In genomic region chr1:164098372-164098771, GRCm38 (mm10) we compare ENCODE assay signal across 21 mouse cellular contexts. TPM values are rescaled to one million over a fixed set of nuclear protein-coding genes. Genes with fewer than 3 reads are reported as not detected.
DNase-seq lines count a peak whose midpoint lies in the region; ATAC-seq and TF ChIP-seq lines count a peak whose summit lies in the region.
"Had no signal": no experiment of that assay in that cellular context is flagged by ENCODE, and none has a peak within 500 bp of the region (broad histone marks: within the 10 kb centered on the region; RNA-seq: fewer than 3 reads in every experiment).

No protein-coding gene starts in this region.

- no peak overlapping the region for H3K4me2 ChIP-seq in heart, embryonic 12.5 days
- H3K4me2 ChIP-seq: forebrain, embryonic 12.5 days; heart, embryonic 15.5 days; kidney, embryonic 15.5 days; liver, embryonic 12.5 days had no signal

- ATAC-seq in heart, embryonic 12.5 days (ENCODE audit: insufficient number of reproducible peaks, low FRiP score) = no peak
- ATAC-seq in neutrophil, adult 5-6 weeks (ENCODE audit: extremely low read depth, insufficient number of reproducible peaks, low FRiP score, poor library complexity, severe bottlenecking) = 0 out of 2 replicates have a peak, but pooled peaks have one; percentile 30
- ATAC-seq: intestine, embryonic 16.5 days; liver, embryonic 12.5 days had no signal

- no peak overlapping the region for H3K4me3 ChIP-seq in heart, embryonic 12.5 days
- no peak overlapping the region for H3K4me3 ChIP-seq in gastrocnemius, adult 2 months
- H3K4me3 ChIP-seq: forebrain, embryonic 12.5 days; heart, embryonic 15.5 days; kidney, embryonic 15.5 days; liver, embryonic 12.5 days; megakaryocyte, embryonic 14.5 days had no signal

- H3K36me3 ChIP-seq in heart, embryonic 12.5 days = no peaks in the 10 kb centered on the region
- H3K36me3 ChIP-seq: forebrain, embryonic 12.5 days; heart, embryonic 15.5 days; kidney, embryonic 15.5 days; liver, embryonic 12.5 days had no signal

- no peaks in the 10 kb centered on the region for H3K4me1 ChIP-seq in heart, embryonic 12.5 days (replicated peaks)
- H3K4me1 ChIP-seq: forebrain, embryonic 12.5 days; heart, embryonic 15.5 days; kidney, embryonic 15.5 days; liver, embryonic 12.5 days had no signal

- H3K27me3 ChIP-seq in heart, embryonic 12.5 days (replicated peaks) = no peaks in the 10 kb centered on the region
- H3K27me3 ChIP-seq: forebrain, embryonic 12.5 days; heart, embryonic 15.5 days; kidney, embryonic 15.5 days; liver, embryonic 12.5 days; megakaryocyte, embryonic 14.5 days had no signal

- intact Hi-C loops in heart, postnatal 14 days (cut with DNase I) = no loop called here
- intact Hi-C loops in gastrocnemius, adult 2 months (cut with DNase I) = no loop called here

- WGBS in heart, embryonic 12.5 days = 60% methylated on average over 2 of the region's 2 CpGs

- TF ChIP-seq CTCF in gastrocnemius, adult 2 months (IDR thresholded peaks at IDR 0.05) = no peak

- H3K27ac ChIP-seq in heart, embryonic 12.5 days (ENCODE audit: poor library complexity, severe bottlenecking) = no peak overlapping the region
- no peak overlapping the region for H3K27ac ChIP-seq in gastrocnemius, adult 2 months
- H3K27ac ChIP-seq: forebrain, embryonic 12.5 days; heart, embryonic 15.5 days; kidney, embryonic 15.5 days; liver, embryonic 12.5 days had no signal

- DNase-seq in heart, postnatal 14 days = peak; percentile 9 to 11
- peak; percentile 33 for DNase-seq in retina, postnatal 1 day
- DNase-seq in retina, embryonic 14.5 days (ENCODE audit: low spot score) = no peak
- DNase-seq in layer of hippocampus, adult 8-10 months (ENCODE audit: low spot score in 2 of 2) = peak; percentile 2 to 9
- DNase-seq in gastrocnemius, postnatal 4 days (ENCODE audit: low spot score in 2 of 2) = no peak
- no peak for DNase-seq in gastrocnemius, adult 2 months
- DNase-seq: heart, adult 11 months; thymus, adult 18-20 months had no signal

- no peaks in the 10 kb centered on the region for H3K9me3 ChIP-seq in heart, embryonic 12.5 days (replicated peaks)
- H3K9me3 ChIP-seq: forebrain, embryonic 12.5 days; heart, embryonic 15.5 days; kidney, embryonic 15.5 days; liver, embryonic 12.5 days; megakaryocyte, embryonic 14.5 days had no signal

- H3K9ac ChIP-seq in heart, embryonic 12.5 days = no peak overlapping the region
- H3K9ac ChIP-seq: forebrain, embryonic 12.5 days; heart, embryonic 15.5 days; kidney, embryonic 15.5 days; liver, embryonic 12.5 days had no signal

RNA-seq across cellular contexts. Expression of gene Selp, which starts 16.7 kb away (rescaled TPM):
- total RNA-seq in heart, postnatal 14 days (2021) = 1 to 10 TPM; 1.5 to 1.9 TPM
- polyA plus RNA-seq in heart, embryonic 12.5 days (2016; fragmentation: Nextera tagmentation; extraction: Ambion mirVana) = 0.06 TPM in 1 of 2 replicates, not detected in the other
- not detected for total RNA-seq in layer of hippocampus, adult 8-10 months (2022)
- 9.2 and 10.0 TPM in 2 replicates for total RNA-seq in neutrophil, adult 5-6 weeks (2017)
- total RNA-seq in gastrocnemius, postnatal 4 days (2021) = 1 to 10 TPM in 1 of 2 experiments, under 1 TPM in 1; 0.81 to 1.5 TPM
- total RNA-seq in gastrocnemius, adult 2 months (2021) = under 1 TPM; 0.42 to 0.54 TPM
- polyA plus RNA-seq: forebrain, embryonic 12.5 days; neural tube, embryonic 14.5 days had no signal

RNA-seq across cellular contexts. Expression of gene Sell, which starts 36.6 kb away (rescaled TPM):
- total RNA-seq in heart, postnatal 14 days (2021) = 1 to 10 TPM; 1.1 to 2.6 TPM
- polyA plus RNA-seq in heart, embryonic 12.5 days (2016; fragmentation: Nextera tagmentation; extraction: Ambion mirVana) = not detected in 2 replicates
- total RNA-seq in layer of hippocampus, adult 8-10 months (2022) = under 1 TPM in 1 of 4 experiments, not detected in 3; 0.20 TPM
- total RNA-seq in neutrophil, adult 5-6 weeks (2017) = 1,314 and 1,317 TPM in 2 replicates
- total RNA-seq in gastrocnemius, postnatal 4 days (2021) = under 1 TPM; 0.39 to 0.56 TPM
- under 1 TPM in 1 of 2 experiments, not detected in 1; 0.15 TPM for total RNA-seq in gastrocnemius, adult 2 months (2021)
- total RNA-seq: layer of hippocampus, postnatal 36 days had no signal
- polyA plus RNA-seq: forebrain, embryonic 12.5 days; hindbrain, embryonic 11.5 days; limb, embryonic 11.5 days had no signal

RNA-seq across cellular contexts. Expression of gene Sele, which starts 50.3 kb away (rescaled TPM):
- total RNA-seq in heart, postnatal 14 days (2021) = 1 to 10 TPM in 1 of 2 experiments, under 1 TPM in 1; 0.98 to 1.0 TPM
- polyA plus RNA-seq in heart, embryonic 12.5 days (2016; fragmentation: Nextera tagmentation; extraction: Ambion mirVana) = 0.37 and 0.46 TPM in 2 replicates
- total RNA-seq in layer of hippocampus, adult 8-10 months (2022) = under 1 TPM in 2 of 4 experiments, not detected in 2; 0.10 to 0.11 TPM
- total RNA-seq in neutrophil, adult 5-6 weeks (2017) = 0.37 and 0.70 TPM in 2 replicates
- under 1 TPM; 0.08 to 0.17 TPM for total RNA-seq in gastrocnemius, postnatal 4 days (2021)
- not detected for total RNA-seq in gastrocnemius, adult 2 months (2021)
- total RNA-seq: layer of hippocampus, postnatal 36 days had no signal
- polyA plus RNA-seq: forebrain, embryonic 12.5 days; hindbrain, embryonic 11.5 days; limb, embryonic 11.5 days; liver, embryonic 12.5 days; lung, embryonic 16.5 days; neural tube, embryonic 14.5 days had no signal

RNA-seq across cellular contexts. Expression of gene F5, which starts 53.3 kb away (rescaled TPM):
- 1 to 10 TPM; 1.7 to 2.4 TPM for total RNA-seq in heart, postnatal 14 days (2021)
- 0.55 and 0.87 TPM in 2 replicates for polyA plus RNA-seq in heart, embryonic 12.5 days (2016; fragmentation: Nextera tagmentation; extraction: Ambion mirVana)
- total RNA-seq in layer of hippocampus, adult 8-10 months (2022) = 1 to 10 TPM in 2 of 4 experiments, under 1 TPM in 2; 0.26 to 1.8 (median 0.95) TPM
- 23.7 and 25.5 TPM in 2 replicates for total RNA-seq in neutrophil, adult 5-6 weeks (2017)
- under 1 TPM; 0.32 to 0.80 TPM for total RNA-seq in gastrocnemius, postnatal 4 days (2021)
- under 1 TPM; 0.05 to 0.08 TPM for total RNA-seq in gastrocnemius, adult 2 months (2021)

Comparison
In these comparisons a context has a peak if more than half of its experiments do, and no peak if none do; other contexts are left out.
1. DNase-seq: peak in heart, postnatal 14 days (2 of 2), retina, postnatal 1 day (single experiment) and layer of hippocampus, adult 8-10 months (2 of 2); none in retina, embryonic 14.5 days (single experiment), gastrocnemius, postnatal 4 days (0 of 2) and gastrocnemius, adult 2 months (single experiment).
2. RNA of gene Sell, which starts 36.6 kb away (total RNA-seq): 1,314 to 1,317 TPM in neutrophil, adult 5-6 weeks; 1.1 to 2.6 TPM in heart, postnatal 14 days, 0.39 to 0.56 TPM in gastrocnemius, postnatal 4 days, 0.15 TPM in gastrocnemius, adult 2 months and 0.20 TPM in layer of hippocampus, adult 8-10 months; every median in the first group is over 100 times any median in the second.